Mouse (Mus musculus) megakaryocyte, adult 5-6 weeks (primary cell): ENCODE results near the gene Plekho2. TPM values are rescaled to one million over a fixed set of nuclear protein-coding genes. Genes with fewer than 3 reads are reported as not detected.
A peak's percentile ranks its signal among the peaks of the same experiment; 100 is the strongest.

Experiments
- ATAC-seq: 2 replicates; pipeline ENCODE4 v1.8.0; 2016; ENCODE audit warnings: mild to moderate bottlenecking, inconsistent platforms; ENCODE audit not compliant: poor library complexity, severe bottlenecking
- total RNA-seq, 2 experiments: library from RNA; stranded (forward) in 1 of 2; stranded (reverse) in 1 of 2; fragments of 153-499, 151-499 nt in 1 of 2; fragments of 221-1000, 200-1000 nt in 1 of 2; gene quantifications; 2 replicates each; pipeline versions ENCODE4 v1.2.3 to v1.2.4; 2015 to 2017

Gene Plekho2
- total RNA-seq, 2 experiments from 2014 or later: 52.5 to 59.1 TPM

DNA sequence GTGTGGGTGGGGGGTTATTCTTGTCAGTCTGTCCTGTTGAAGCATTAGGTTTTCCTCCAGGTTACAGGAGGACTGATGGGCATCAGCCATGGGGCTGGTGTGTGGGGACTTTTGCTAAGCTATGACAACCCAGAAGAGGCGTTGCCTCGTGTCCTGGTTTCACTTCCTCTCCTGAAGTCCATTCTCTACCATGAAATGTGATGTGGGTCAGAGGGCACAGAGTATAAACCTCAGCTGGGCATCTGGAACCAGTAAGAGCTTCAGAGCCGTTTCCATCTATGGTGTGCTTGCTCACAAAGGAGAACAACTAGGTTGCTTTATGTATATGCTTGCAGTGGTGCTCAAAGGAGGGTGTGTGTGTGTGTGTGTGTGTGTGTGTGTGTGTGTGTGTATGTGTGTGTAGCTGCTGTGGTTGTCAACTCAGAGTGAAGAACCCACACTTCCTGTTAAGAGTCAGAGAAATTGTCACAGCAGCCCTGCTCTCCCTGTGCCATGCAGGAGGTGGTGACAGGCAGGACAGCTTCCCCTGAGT is 44.6 kb downstream of the Plekho2 start:
- ATAC-seq: peak; percentile 79

DNA sequence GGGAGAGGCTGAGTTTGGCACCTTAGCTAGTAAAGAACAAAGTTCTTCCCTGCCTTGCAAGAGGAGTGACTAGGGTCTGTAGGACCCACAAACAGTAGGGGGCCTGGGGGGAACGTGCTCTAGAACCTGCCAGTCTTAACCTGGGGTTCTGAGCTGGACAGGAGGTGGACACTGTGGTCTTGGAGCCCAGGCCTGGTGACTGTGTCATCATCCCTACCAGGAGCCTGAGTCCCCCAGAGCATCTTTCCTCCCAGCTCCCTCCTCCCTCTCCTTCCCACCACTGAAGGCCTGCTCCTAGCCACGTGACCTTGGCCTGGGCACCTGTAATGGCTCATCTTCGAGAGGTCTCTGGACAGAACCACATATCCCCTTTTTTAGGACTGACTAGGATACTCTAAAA is 45.7 kb downstream of the Plekho2 start:
- no peak for ATAC-seq

DNA sequence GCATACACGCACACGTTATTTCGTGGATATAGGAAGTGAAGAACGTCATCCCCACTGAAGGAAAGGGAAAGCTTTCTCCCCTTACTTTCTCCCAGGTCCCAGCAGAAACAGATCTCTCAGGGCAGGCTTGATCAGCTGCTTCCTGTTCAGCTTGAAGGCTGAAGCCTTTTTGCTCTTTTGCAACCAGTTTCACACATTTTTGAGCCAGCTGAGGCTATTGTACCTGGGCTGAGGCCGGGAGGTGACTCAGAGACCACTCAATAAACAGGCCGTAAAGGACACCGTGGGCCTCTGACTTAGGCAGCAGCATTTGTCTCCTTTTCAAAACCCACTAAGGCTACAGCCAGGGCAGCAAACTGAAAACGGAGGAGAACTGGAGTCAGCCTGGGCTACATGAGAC is 46.9 kb downstream of the Plekho2 start:
- ATAC-seq: no peak

DNA sequence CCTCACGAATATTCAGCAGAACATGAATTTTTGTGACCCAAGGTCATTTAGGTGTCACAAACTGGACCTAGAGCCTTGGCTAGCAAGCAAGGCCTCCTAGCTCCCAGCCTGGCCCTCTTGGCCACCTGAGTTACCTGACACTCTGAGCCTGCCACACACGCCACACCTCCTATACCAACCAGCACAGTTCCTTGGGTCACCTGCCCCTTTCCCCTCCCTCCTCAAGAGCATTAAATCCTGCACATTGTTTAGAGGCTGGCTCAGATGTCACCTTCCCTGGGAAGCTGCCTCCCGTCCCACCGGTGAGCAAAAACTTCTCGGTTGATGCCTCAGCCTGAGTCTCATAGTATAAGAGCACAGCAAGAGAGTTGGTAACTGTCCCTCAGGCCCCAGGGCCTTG is 48.6 kb downstream of the Plekho2 start:
- ATAC-seq: no peak

DNA sequence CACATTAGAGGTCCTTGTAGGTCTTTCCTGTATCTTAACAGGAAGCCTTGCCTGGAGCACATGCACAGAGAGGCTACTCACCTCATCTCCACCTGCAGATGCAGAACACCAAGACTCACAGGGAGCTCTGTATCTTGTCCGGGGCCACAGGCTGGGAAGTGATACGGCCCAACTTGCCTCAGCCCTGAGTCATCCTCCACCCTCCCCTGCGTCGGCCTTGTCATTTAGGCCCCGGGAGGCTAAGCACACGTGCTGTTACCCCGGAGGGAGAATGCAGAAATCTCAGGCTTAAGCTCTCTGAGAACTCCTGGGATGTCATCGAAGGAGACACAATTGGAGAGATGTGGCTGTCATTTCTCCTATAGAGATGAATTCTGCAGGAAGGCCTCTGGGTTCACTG is 50.2 kb downstream of the Plekho2 start:
- no peak for ATAC-seq

DNA sequence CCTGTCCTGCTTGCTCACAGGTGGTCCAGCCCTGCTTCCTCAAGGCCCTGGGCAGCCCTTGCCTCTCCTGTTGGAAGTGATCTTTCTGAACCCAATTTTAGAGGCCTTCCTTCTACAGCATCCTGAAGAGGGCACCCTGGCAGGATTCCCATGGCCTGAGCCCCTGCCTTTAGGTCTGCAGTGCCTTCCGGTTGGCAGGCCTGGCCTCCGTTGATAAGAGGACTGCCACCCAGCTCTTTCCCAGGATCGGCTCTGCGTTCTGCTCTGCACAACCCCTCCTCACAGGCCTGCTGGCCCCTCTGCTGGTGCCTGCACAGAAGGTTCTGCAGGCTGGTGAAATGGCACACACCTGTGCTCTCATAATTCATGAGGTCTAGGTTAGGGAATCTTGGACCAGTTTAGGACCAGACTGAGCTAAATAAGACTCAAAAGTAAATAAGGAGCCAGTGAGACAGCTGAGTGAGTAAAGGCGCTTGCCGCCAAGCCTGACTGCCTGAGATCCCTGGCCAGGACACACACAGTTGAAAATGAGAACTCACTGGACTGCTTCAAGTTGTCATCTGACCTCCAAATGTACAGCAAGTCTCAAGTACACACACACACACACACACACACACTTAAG is 51.3 kb downstream of the Plekho2 start:
- ATAC-seq: no peak

DNA sequence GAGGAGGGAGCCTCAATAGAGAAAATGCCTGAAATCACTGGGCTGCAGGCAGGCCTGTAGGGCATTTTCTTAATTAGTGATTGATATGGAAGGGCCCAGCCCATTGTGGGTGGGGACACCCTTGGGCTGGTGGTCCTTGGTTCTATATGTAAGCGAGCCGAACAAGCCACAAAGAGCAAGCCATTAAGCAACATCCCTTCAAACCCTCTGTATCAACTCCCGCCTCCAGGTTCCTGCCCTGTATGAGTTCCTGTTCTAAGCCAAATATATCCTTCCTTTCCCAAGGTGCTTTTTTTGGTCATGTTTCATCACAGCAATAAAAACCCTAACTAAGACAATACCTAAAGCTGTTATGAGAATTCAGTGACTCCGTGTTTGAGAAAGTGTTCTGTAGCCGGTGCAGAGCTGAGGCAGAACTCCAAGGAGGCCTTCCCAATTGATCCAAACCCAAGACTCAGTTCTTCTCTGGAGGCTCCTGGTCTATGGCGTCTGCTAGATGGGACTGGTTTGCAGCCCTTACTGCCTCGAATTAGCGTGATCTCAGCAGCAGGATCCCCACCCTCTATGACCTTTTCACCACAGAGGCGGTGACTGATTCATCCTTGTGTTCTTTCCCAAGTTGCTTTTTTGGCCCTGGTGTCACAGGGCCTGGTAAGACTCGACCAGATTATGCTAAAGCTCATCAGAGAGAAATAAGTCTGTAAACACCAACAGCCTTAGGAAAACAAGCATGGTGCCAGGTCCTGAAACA is 54.2 kb downstream of the Plekho2 start:
- no peak for ATAC-seq

DNA sequence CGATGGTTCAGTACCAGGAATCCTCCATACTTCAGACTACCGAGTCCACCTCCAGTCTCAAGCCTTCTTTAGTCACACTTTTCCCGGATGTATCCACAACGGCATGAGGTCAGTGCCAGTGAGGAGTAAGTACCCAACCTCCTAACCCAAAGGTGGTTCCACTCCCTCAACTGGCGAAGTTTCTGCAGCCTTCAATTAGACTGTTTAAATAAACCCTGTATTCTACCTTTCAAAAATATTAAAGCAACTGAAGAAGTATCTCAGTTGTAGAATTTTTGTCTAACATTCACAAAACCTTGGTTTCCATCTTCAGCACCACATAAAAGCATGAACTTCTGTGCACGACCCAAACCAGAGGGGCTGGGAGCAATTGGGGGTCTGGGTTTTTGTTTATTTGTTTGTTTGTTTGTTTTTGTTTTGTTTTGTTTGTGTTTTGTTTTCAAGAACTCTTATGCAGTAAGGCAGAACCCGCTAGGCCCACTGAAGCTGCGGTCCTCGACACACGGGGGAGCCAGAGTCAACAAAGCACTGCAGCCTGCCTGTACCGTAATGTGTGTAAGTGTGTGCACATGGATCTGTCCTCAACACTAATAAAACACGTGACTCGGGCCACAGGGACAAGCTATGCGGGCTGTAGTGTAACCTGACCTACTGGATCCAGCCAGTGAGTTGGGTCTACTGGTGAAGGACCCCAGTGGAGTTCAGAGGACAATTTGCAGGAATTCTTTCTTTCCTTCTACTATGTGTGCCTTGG is 56.1 kb downstream of the Plekho2 start:
- peak; percentile 99 for ATAC-seq

DNA sequence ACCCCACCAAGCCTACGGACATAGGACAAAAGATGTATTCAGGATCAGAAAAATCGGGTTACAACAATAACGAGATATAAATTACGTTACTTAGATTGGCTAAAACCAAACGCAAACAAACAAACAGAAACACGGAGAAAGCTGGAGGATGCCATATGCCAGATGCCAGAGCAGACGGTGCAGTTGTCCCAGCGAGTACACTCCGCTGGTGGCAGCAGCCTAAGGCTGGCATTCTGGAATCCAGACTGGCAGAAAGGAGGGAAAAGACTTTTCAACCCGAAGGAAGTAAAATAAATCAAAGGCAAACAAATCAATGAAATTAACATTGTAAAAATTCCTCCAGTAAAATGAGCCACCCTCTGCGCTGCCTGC is 59.3 kb downstream of the Plekho2 start:
- no peak for ATAC-seq

DNA sequence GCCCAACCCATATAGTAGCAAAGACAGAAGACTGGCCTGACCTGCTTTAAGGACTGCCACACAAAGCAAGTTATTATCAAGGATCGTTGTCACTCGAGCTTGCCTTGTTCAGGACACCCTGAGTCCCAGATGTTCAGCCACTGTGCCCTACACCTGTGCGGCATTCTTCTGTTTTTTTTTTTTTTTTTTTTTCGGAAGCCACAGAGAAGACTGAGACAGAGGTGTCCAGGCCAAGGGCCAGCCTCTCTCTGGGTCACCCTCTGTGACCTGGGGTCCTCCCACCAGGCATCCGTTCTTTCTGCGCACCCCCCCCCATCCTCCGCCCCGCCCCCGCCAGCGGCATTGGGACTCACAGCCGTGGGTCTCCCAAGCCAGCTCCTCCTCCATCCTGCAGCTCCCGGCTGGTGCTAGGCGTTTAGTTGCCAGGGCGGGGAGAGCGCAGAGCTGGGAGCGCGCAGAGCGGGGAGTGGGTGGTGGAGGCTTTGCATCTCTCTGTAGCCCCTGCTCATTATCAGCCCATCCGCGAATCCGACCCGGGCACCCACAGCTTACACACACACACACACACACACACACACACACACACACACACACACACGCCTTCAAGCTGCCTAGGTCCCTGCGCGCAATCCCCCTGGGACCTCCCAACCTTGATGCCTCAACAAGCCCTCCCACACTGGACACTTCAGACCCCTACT is 59.9 kb downstream of the Plekho2 start, which contains the start of gene Ankdd1a:
Gene Ankdd1a, minus strand, starts transcription at position 387 of the 698 bp plus-strand sequence.
- no peak for ATAC-seq

DNA sequence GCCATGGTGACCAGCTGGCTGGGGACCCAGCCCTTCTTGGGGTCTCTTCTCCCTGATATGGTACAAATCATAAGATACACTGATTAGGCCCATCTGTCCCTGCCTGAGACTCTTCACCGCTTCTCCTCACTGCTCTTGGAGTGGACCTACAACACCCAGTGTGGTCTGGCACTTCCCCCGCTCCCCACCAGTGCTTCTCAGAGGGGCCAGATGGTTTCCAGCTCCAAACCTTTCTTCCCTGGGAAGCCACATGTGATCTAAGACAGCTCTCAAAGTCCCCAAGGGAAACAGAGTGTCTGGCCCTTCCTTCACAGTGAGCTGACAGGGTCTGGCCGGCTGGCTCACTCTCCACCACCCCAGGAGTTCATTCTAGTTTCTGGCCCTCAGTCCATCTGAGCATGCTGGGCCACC is 65.0 kb downstream of the Plekho2 start:
- no peak for ATAC-seq

DNA sequence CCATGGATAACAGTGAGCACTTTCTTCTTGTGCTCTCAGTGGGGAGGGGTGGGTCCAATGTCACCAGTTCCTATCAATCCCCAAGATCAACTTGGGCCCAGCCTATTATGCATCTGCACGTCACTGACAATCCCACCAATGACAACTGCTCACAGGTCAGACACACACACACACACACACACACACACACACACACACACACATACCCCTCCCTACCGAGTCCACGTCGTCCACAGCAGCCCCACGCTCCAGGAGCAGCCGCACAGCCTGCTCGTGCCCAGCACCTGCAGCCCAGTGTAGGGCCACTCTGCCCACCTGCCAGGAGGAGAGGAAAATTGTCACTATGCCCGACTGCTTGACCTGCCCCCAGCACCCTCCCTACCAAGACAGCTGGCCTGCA is 65.4 kb downstream of the Plekho2 start:
- no peak for ATAC-seq

DNA sequence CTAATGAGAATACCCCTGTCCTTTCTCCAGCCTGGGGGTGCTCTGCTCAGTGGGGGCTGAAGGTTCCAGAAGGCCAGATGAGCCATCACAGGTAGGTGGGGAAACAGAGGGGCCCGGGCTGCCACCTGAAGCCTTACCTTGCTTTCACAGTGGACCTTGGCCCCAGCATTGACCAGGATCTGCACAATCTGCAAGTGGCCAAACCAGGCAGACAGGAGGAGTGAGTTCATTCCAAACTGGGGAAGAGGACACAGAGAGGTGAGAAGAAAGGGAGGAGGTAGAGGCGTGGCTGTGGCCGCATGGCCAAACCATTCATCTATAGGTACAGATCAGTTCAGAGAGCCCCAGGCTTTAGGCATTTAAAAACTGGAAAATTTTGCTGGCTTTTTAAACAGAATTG is 67.3 kb downstream of the Plekho2 start:
- ATAC-seq: no peak

DNA sequence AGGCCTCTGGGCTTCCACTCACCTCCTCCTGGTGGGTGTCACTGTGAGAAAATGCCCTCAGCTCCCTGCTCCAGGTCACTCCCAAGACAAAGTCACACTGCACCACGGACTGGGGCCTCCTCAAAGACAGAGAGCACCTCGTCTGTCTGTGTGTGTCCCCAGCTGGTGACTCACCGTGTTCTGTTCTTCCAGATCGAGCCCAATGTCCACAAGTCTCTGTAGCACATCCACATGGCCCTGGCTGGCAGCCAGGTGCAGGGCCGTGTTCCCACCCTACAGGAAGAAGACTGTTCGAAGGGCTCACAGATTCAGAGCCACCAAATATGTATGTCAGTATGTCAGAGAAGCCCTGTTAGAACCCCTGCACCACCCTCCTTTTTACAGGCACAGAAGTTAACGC is 71.4 kb downstream of the Plekho2 start:
- no peak for ATAC-seq

DNA sequence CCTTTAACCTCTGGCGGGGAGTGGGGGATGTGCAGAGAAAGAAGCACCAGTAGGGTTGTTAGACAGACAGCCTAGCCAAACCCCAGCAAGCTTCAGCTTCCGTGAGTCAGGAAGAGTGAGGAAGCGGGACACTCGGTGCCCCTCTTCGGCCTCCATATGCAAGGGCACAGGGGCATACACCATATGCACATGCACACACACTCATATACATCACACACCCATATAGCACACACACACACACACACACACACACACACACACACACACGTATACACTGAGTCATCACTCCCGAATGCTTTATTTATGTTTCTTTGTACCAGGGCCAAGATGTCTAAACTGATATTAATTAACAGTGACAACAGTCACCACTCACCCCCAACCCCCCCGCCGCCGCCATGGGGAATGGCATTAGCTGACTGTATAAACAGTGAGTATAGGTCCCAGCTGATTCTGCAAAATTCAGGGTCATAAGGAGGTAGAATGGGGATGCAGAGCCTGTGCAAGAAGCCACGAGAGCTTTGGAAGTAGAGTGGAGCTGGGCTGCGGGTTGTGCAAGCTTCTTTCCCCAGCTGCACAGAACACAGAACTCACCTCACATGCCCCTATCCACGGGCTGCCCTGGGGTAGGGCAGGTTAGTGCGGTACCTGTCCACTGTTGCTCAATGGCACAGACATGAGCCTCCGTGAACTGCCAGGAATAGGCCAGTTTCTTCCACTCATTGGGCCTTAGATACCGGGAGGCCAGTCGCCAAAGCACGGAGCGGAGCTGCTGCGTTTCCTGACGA is 76.9 kb downstream of the Plekho2 start:
- no peak for ATAC-seq

Other genes with a start within 250 kb of the Plekho2 start
- 14.3 and 15.6 TPM in 2 replicates for gene Pdcd7, start 233.9 kb downstream of the Plekho2 start, total RNA-seq (2015)
- 18.0 and 19.3 TPM in 2 replicates for gene Pdcd7, start 233.9 kb downstream of the Plekho2 start, total RNA-seq (2017)
- gene Ubap1l, start 219.0 kb downstream of the Plekho2 start, total RNA-seq (2015): 0.58 TPM in 1 of 2 replicates, not detected in the other
- gene Ubap1l, start 219.0 kb downstream of the Plekho2 start, total RNA-seq (2017): 0.12 TPM in 1 of 2 replicates, not detected in the other
- gene Kbtbd13, start 188.4 kb downstream of the Plekho2 start, total RNA-seq (2015): not detected in 2 replicates
- not detected in 2 replicates for gene Kbtbd13, start 188.4 kb downstream of the Plekho2 start, total RNA-seq (2017)
- gene Rasl12, start 181.5 kb downstream of the Plekho2 start, total RNA-seq (2015): 0.25 TPM in 1 of 2 replicates, not detected in the other
- 0.07 and 0.41 TPM in 2 replicates for gene Rasl12, start 181.5 kb downstream of the Plekho2 start, total RNA-seq (2017)
- gene Slc51b, start 157.1 kb downstream of the Plekho2 start, total RNA-seq (2015): not detected in 2 replicates
- gene Slc51b, start 157.1 kb downstream of the Plekho2 start, total RNA-seq (2017): not detected in 2 replicates
- gene Mtfmt, start 144.3 kb downstream of the Plekho2 start, total RNA-seq (2015): 12.2 and 20.5 TPM in 2 replicates
- 6.7 and 9.5 TPM in 2 replicates for gene Mtfmt, start 144.3 kb downstream of the Plekho2 start, total RNA-seq (2017)
- gene Spg21, start 119.1 kb downstream of the Plekho2 start, total RNA-seq (2015): 80.8 and 81.1 TPM in 2 replicates
- 90.2 and 107 TPM in 2 replicates for gene Spg21, start 119.1 kb downstream of the Plekho2 start, total RNA-seq (2017)
- not detected in 2 replicates for gene Ankdd1a, start 59.8 kb downstream of the Plekho2 start, total RNA-seq (2015)
- gene Ankdd1a, start 59.8 kb downstream of the Plekho2 start, total RNA-seq (2017): 0.08 TPM in 1 of 2 replicates, not detected in the other
- gene Pif1, start 7.1 kb upstream of the Plekho2 start, total RNA-seq (2015): 12.1 and 12.6 TPM in 2 replicates
- 12.7 and 16.9 TPM in 2 replicates for gene Pif1, start 7.1 kb upstream of the Plekho2 start, total RNA-seq (2017)
- gene Rbpms2, start 49.6 kb upstream of the Plekho2 start, total RNA-seq (2015): 0.45 TPM in 1 of 2 replicates, not detected in the other
- gene Rbpms2, start 49.6 kb upstream of the Plekho2 start, total RNA-seq (2017): not detected in 2 replicates
- gene Oaz2, start 88.0 kb upstream of the Plekho2 start, total RNA-seq (2015): 12.5 and 15.9 TPM in 2 replicates
- gene Oaz2, start 88.0 kb upstream of the Plekho2 start, total RNA-seq (2017): 40.2 and 43.9 TPM in 2 replicates
- gene Zfp609, start 247.5 kb upstream of the Plekho2 start, total RNA-seq (2015): 10.4 and 11.3 TPM in 2 replicates
- 2.6 and 3.3 TPM in 2 replicates for gene Zfp609, start 247.5 kb upstream of the Plekho2 start, total RNA-seq (2017)